Mouse (Mus musculus) testis, adult 2 months (tissue): Measurements from ENCODE around the gene Pard3b.

ENCODE experiments used
- CTCF ChIP-seq: fragments of 200-500 bp; IDR thresholded peaks from 2 replicates; pipeline ENCODE4 v1.5.1; 2012; ENCODE audit warnings: low read depth, mild to moderate bottlenecking, inconsistent platforms, low read length, moderate library complexity; ENCODE audit not compliant: control insufficient read depth, insufficient read depth, insufficient replicate concordance
- POLR2A ChIP-seq: fragments of 200-500 bp; IDR thresholded peaks from 2 replicates; pipeline ENCODE4 v1.6.1; 2012; ENCODE audit warnings: low read depth, mild to moderate bottlenecking, inconsistent platforms, low read length, moderate library complexity; ENCODE audit not compliant: control insufficient read depth

- TF ChIP-seq POLR2A: no peak
- TF ChIP-seq CTCF: no peak
These were observed 991.3 kb downstream of the Pard3b start for GRCm38 (mm10) chr1:62629952-62630351.
